Mouse (Mus musculus) embryonic fibroblast, embryonic 13.5 days (primary cell): ENCODE measurements around the gene Zfp648.

Experiments used
- CTCF ChIP-seq: IDR thresholded peaks from 2 replicates; pipeline ENCODE4 v1.5.1; 2011; ENCODE audit warnings: mild to moderate bottlenecking, control low read depth, low read length, moderate library complexity, borderline replicate concordance; ENCODE audit not compliant: insufficient read depth
- POLR2A ChIP-seq: IDR thresholded peaks from 2 replicates; pipeline ENCODE4 v1.6.1; 2011; ENCODE audit warnings: low read depth, mild to moderate bottlenecking, control low read depth, low read length, moderate library complexity

DNA sequence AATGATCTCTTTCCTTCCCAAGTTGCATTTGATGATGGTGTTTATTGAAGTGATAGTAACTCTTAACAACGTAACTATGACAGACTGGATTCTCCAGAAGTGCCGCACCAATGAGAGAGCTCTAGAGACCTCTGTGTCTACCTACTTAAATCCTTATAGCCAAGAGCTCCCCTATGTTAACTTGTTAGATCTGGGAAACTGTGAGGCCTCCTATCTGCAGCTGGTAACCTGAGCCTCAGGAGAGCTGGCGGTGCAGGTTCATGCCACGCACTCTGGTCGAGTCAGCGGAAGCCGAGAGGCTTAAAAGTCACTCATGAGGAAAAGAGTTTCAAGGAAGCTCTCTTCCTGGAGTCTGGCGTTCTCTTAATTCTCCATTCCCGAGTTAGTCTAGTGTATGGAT lies 33.8 kb downstream of the Zfp648 start:
- TF ChIP-seq CTCF (no peak), POLR2A (no peak)
